Mouse (Mus musculus): ENCODE data around the gene Dpyd. TPM values are rescaled to one million over a fixed set of nuclear protein-coding genes. Genes with fewer than 3 reads are reported as not detected.
A peak's percentile ranks its signal among the peaks of the same experiment; 100 is the strongest.

The Dpyd gene
- polyA plus RNA-seq, 1 experiment from 2014 or later: 0.08 TPM

- DNase-seq (ENCODE audit: low read depth, low spot score) (no peak), ATAC-seq (no peak)
- peaks cover 7% of the 10 kb centered on the region for H3K27me3 ChIP-seq
- ChIA-PET CTCF (interaction anchor here (0.7 to 1.5 kb wide), 2 partner anchors 8 to 10 kb away, joined by 3 to 4 read pairs; no protein-coding TSS in a partner anchor), POLR2A (no interaction called here)
- in situ Hi-C loops (cut with MboI; ENCODE audit: low pct_unique_long_range_greater_than_20kb): no loop called here
- TF ChIP-seq CTCF (IDR thresholded peaks at IDR 0.05): no peak
Measured at GRCm38 (mm10) chr3:119194071-119194470, 632.1 kb downstream of the Dpyd start.

- ChIA-PET CTCF (interaction anchor here (1.0 to 1.5 kb wide), 2 partner anchors 10 to 12 kb away, joined by 3 to 4 read pairs; no protein-coding TSS in a partner anchor), POLR2A (no interaction called here)
- TF ChIP-seq CTCF (IDR thresholded peaks at IDR 0.05): no peak
Measured at GRCm38 (mm10) chr3:119195613-119196012, 633.7 kb downstream of the Dpyd start.

GRCm38 (mm10) chr3:119220763-119221412 is 659.0 kb downstream of the Dpyd start:
- ATAC-seq: no peak
- DNase-seq (ENCODE audit: low read depth, low spot score): no peak
- CTCF ChIA-PET: interaction anchor here (1.3 kb wide), 1 partner anchor 16 kb away, joined by 5 read pairs; no protein-coding TSS in a partner anchor
- no peak for TF ChIP-seq CTCF (IDR thresholded peaks at IDR 0.05)
- H3K27me3 ChIP-seq: no peaks in the 10 kb centered on the region
- POLR2A ChIA-PET: interaction anchor here (0.6 kb wide), 1 partner anchor 1505 kb away, joined by 3 read pairs; no protein-coding TSS in a partner anchor
- in situ Hi-C loops (cut with MboI; ENCODE audit: low pct_unique_long_range_greater_than_20kb): no loop called here

More at GRCm38 (mm10) chr3:119195613-119196012, 633.7 kb downstream of the Dpyd start:
- DNase-seq (ENCODE audit: low read depth, low spot score): no peak
- H3K27me3 ChIP-seq: peaks cover 6% of the 10 kb centered on the region
- ATAC-seq: no peak
- in situ Hi-C loops (cut with MboI; ENCODE audit: low pct_unique_long_range_greater_than_20kb): no loop called here

- ChIA-PET POLR2A (no interaction called here), CTCF (interaction anchor here (1.2 kb wide), 1 partner anchor 18 kb away, joined by 3 read pairs; no protein-coding TSS in a partner anchor)
- in situ Hi-C loops (cut with MboI; ENCODE audit: low pct_unique_long_range_greater_than_20kb): no loop called here
- ATAC-seq (no peak), DNase-seq (ENCODE audit: low read depth, low spot score) (no peak)
- TF ChIP-seq CTCF (IDR thresholded peaks at IDR 0.05): no peak
- peaks cover 4% of the 10 kb centered on the region for H3K27me3 ChIP-seq
Measured at GRCm38 (mm10) chr3:119243181-119243580, 681.3 kb downstream of the Dpyd start.

- ChIA-PET CTCF (interaction anchor here (0.8 to 1.6 kb wide), 10 partner anchors 12 to 936 kb away, joined by 3 to 10 read pairs (median 4); no protein-coding TSS in a partner anchor), POLR2A (interaction anchor here (0.7 kb wide), 1 partner anchor 1111 kb away, joined by 5 read pairs; no protein-coding TSS in a partner anchor)
- no peak for ATAC-seq
- in situ Hi-C loops (cut with MboI; ENCODE audit: low pct_unique_long_range_greater_than_20kb): no loop called here
- H3K27me3 ChIP-seq: peaks cover 6% of the 10 kb centered on the region
- DNase-seq (ENCODE audit: low read depth, low spot score): no peak
- TF ChIP-seq CTCF (IDR thresholded peaks at IDR 0.05): peak; percentile 86
Measured at GRCm38 (mm10) chr3:119256516-119256915, 694.6 kb downstream of the Dpyd start.

GRCm38 (mm10) chr3:119275241-119275640 is 713.3 kb downstream of the Dpyd start:
- no peak for DNase-seq (ENCODE audit: low read depth, low spot score)
- in situ Hi-C loops (cut with MboI; ENCODE audit: low pct_unique_long_range_greater_than_20kb): no loop called here
- ChIA-PET POLR2A (no interaction called here), CTCF (interaction anchor here (1.1 kb wide), 1 partner anchor 11 kb away, joined by 3 read pairs; no protein-coding TSS in a partner anchor)
- H3K27me3 ChIP-seq: peaks cover 7% of the 10 kb centered on the region
- no peak for TF ChIP-seq CTCF (IDR thresholded peaks at IDR 0.05)
- ATAC-seq: no peak

- ChIA-PET POLR2A (no interaction called here), CTCF (no interaction called here)
- no peak for DNase-seq (ENCODE audit: low read depth, low spot score)
- ATAC-seq: no peak
- no peak for TF ChIP-seq CTCF (IDR thresholded peaks at IDR 0.05)
- H3K27me3 ChIP-seq: peaks cover 21% of the 10 kb centered on the region
- in situ Hi-C loops (cut with MboI; ENCODE audit: low pct_unique_long_range_greater_than_20kb): no loop called here
Measured at GRCm38 (mm10) chr3:119280671-119281070, 718.7 kb downstream of the Dpyd start.

- DNase-seq (ENCODE audit: low read depth, low spot score) (peak; percentile 20), ATAC-seq (peak; percentile 98)
- POLR2A ChIA-PET: no interaction called here
- CTCF ChIA-PET: interaction anchor here (1.2 to 1.5 kb wide), 2 partner anchors 13 to 34 kb away, joined by 3 to 4 read pairs; no protein-coding TSS in a partner anchor
- H3K27me3 ChIP-seq: no peaks in the 10 kb centered on the region
- TF ChIP-seq CTCF (IDR thresholded peaks at IDR 0.05): no peak
- in situ Hi-C loops (cut with MboI; ENCODE audit: low pct_unique_long_range_greater_than_20kb): no loop called here
Measured at GRCm38 (mm10) chr3:119314693-119315092, 752.8 kb downstream of the Dpyd start.

- POLR2A ChIA-PET: no interaction called here
- in situ Hi-C loops (cut with MboI; ENCODE audit: low pct_unique_long_range_greater_than_20kb): no loop called here
- no peak for TF ChIP-seq CTCF (IDR thresholded peaks at IDR 0.05)
- DNase-seq (ENCODE audit: low read depth, low spot score) (no peak), ATAC-seq (no peak)
- no peaks in the 10 kb centered on the region for H3K27me3 ChIP-seq
- CTCF ChIA-PET: interaction anchor here (1.3 to 1.5 kb wide), 2 partner anchors 22 to 64 kb away, joined by 3 read pairs; no protein-coding TSS in a partner anchor
Measured at GRCm38 (mm10) chr3:119329063-119329462, 767.1 kb downstream of the Dpyd start.

GRCm38 (mm10) chr3:119333335-119334305 is 771.7 kb downstream of the Dpyd start:
- CTCF ChIA-PET: interaction anchor here (1.2 kb wide), 1 partner anchor 37 kb away, joined by 3 read pairs; no protein-coding TSS in a partner anchor
- ATAC-seq: no peak
- TF ChIP-seq CTCF (IDR thresholded peaks at IDR 0.05): no peak
- no peaks in the 10 kb centered on the region for H3K27me3 ChIP-seq
- DNase-seq (ENCODE audit: low read depth, low spot score): no peak
- in situ Hi-C loops (cut with MboI; ENCODE audit: low pct_unique_long_range_greater_than_20kb): no loop called here
- POLR2A ChIA-PET: no interaction called here

All from Patski (cell line).